ENCODE assay signal across 14 mouse cellular contexts in the genomic region with DNA sequence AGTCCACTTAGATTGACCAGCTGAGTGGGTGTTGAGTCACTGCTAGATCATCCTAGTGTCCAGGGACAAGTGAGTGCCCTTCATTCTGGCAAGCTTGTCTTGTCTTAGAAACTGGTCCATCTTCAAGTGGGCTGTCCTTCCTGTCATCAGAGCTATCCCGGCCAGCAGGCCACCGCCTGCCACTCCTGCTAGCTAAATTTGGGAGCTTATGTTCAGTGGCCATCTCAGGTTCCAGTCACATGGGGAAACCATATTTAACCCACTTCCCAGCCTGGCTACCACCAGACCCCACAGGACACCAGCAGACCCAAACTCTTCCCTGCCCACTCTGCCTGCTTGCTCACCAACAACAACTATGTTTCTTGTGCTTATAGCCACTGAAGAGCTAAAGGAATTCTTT. TPM values are rescaled to one million over a fixed set of nuclear protein-coding genes. Genes with fewer than 3 reads are reported as not detected.
DNase-seq lines count a peak whose midpoint lies in the region; ATAC-seq and TF ChIP-seq lines count a peak whose summit lies in the region.
"Had no signal": no experiment of that assay in that cellular context is flagged by ENCODE, and none has a peak within 500 bp of the region (broad histone marks: within the 10 kb centered on the region; RNA-seq: fewer than 3 reads in every experiment).

No protein-coding gene starts in this region.

- no peak overlapping the region for H3K27ac ChIP-seq in midbrain, embryonic 13.5 days
- H3K27ac ChIP-seq in midbrain, embryonic 15.5 days = no peak overlapping the region
- 0 out of 2 replicates have a peak overlapping the region, but pooled peaks have one; percentile 15 for H3K27ac ChIP-seq in heart, embryonic 11.5 days (ENCODE audit: low read depth, low read length)

- ATAC-seq in midbrain, embryonic 13.5 days = no peak
- no peak for ATAC-seq in midbrain, embryonic 15.5 days (replicated peaks)
- no peak for ATAC-seq in heart, embryonic 11.5 days (replicated peaks; ENCODE audit: insufficient number of reproducible peaks, low FRiP score, low TSS enrichment)
- no peak for ATAC-seq in monocyte, adult 5-6 weeks (replicated peaks; ENCODE audit: insufficient number of reproducible peaks, low FRiP score, low TSS enrichment, poor library complexity, severe bottlenecking)

- H3ac ChIP-seq in myocyte (ENCODE audit: control insufficient read depth, insufficient read length) = peak overlapping the region; percentile 16

- TF ChIP-seq POLR2A in myocyte (IDR thresholded peaks at IDR 0.05; ENCODE audit: insufficient read length, low read depth) = peak; percentile 68

- DNase-seq in adrenal gland, postnatal 14 days = peak; percentile 49
- no peak for DNase-seq in adrenal gland, adult 8-10 months
- no peak for DNase-seq in kidney, adult 18-20 months
- DNase-seq: kidney, postnatal 10 days; lung, postnatal 4 days; thymus, adult 2 months had no signal

- H3K9ac ChIP-seq in midbrain, embryonic 13.5 days (replicated peaks) = 0 out of 2 replicates have a peak overlapping the region, but pooled peaks have one; percentile 23
- H3K9ac ChIP-seq in midbrain, embryonic 15.5 days = no peak overlapping the region
- 0 out of 2 replicates have a peak overlapping the region, but pooled peaks have one; percentile 17 for H3K9ac ChIP-seq in heart, embryonic 11.5 days (ENCODE audit: low read depth, low read length)

- no peak overlapping the region for H3K4me2 ChIP-seq in midbrain, embryonic 13.5 days (replicated peaks)
- H3K4me2 ChIP-seq in midbrain, embryonic 15.5 days = no peak overlapping the region
- peak overlapping the region; percentile 31 for H3K4me2 ChIP-seq in heart, embryonic 11.5 days
- H3K4me2 ChIP-seq in myocyte (ENCODE audit: low read depth) = peak overlapping the region; percentile 66

- WGBS in midbrain, embryonic 13.5 days = 85% methylated on average over 2 of the region's 2 CpGs
- WGBS in midbrain, embryonic 15.5 days = 91% methylated on average over 2 of the region's 2 CpGs
- WGBS in heart, embryonic 11.5 days (ENCODE audit: insufficient replicate concordance) = 58% methylated on average over 2 of the region's 2 CpGs

- H3K36me3 ChIP-seq in midbrain, embryonic 13.5 days = peaks cover 8% of the 10 kb centered on the region
- no peaks in the 10 kb centered on the region for H3K36me3 ChIP-seq in midbrain, embryonic 15.5 days (replicated peaks)
- 0 out of 2 replicates have a peak, but pooled peaks cover 3% of the 10 kb centered on the region for H3K36me3 ChIP-seq in heart, embryonic 11.5 days (ENCODE audit: control insufficient read depth, insufficient read depth, low read length)
- no peaks in the 10 kb centered on the region for H3K36me3 ChIP-seq in myocyte (ENCODE audit: control insufficient read depth, insufficient read depth)

- no peak overlapping the region for H3K4me3 ChIP-seq in midbrain, embryonic 13.5 days (replicated peaks)
- H3K4me3 ChIP-seq in midbrain, embryonic 15.5 days = no peak overlapping the region
- H3K4me3 ChIP-seq in heart, embryonic 11.5 days (ENCODE audit: low read depth, low read length) = no peak overlapping the region
- peak overlapping the region; percentile 25 for H3K4me3 ChIP-seq in myocyte
- H3K4me3 ChIP-seq: erythroblast, embryonic 14.5 days had no signal

- peaks cover 46% of the 10 kb centered on the region for H3K4me1 ChIP-seq in midbrain, embryonic 13.5 days (replicated peaks)
- peaks cover 39% of the 10 kb centered on the region for H3K4me1 ChIP-seq in midbrain, embryonic 15.5 days
- peaks cover 31% of the 10 kb centered on the region for H3K4me1 ChIP-seq in heart, embryonic 11.5 days (ENCODE audit: control insufficient read depth, insufficient read depth, low read length)

- peaks cover 12% of the 10 kb centered on the region for H3K79me2 ChIP-seq in myocyte (ENCODE audit: control insufficient read depth, insufficient read depth)

- H3K27me3 ChIP-seq in midbrain, embryonic 13.5 days = no peaks in the 10 kb centered on the region
- no peaks in the 10 kb centered on the region for H3K27me3 ChIP-seq in midbrain, embryonic 15.5 days (replicated peaks)
- no peaks in the 10 kb centered on the region for H3K27me3 ChIP-seq in heart, embryonic 11.5 days (ENCODE audit: control insufficient read depth, insufficient read depth, low read length)
- H3K27me3 ChIP-seq in myocyte (ENCODE audit: control insufficient read depth, insufficient read depth, insufficient read length) = no peaks in the 10 kb centered on the region

- no peaks in the 10 kb centered on the region for H3K9me3 ChIP-seq in midbrain, embryonic 13.5 days
- no peaks in the 10 kb centered on the region for H3K9me3 ChIP-seq in midbrain, embryonic 15.5 days
- no peaks in the 10 kb centered on the region for H3K9me3 ChIP-seq in heart, embryonic 11.5 days (replicated peaks; ENCODE audit: control insufficient read depth, low read length)
- H3K9me3 ChIP-seq: G1E had no signal

TF ChIP-seq in myocyte, 11 proteins besides CTCF, POLR2A, EP300 and RAD21:
- TF ChIP-seq SRF (IDR thresholded peaks at IDR 0.05; ENCODE audit: control insufficient read depth, insufficient read length, low read depth) (peak; percentile 63), TCF3 (IDR thresholded peaks at IDR 0.05; ENCODE audit: insufficient read length, low read depth) (no peak), USF1 (IDR thresholded peaks at IDR 0.05; ENCODE audit: low read depth) (peak; percentile 78), POLR2AphosphoS2 (IDR thresholded peaks at IDR 0.05; ENCODE audit: insufficient read length, low read depth) (peak; percentile 72), MYOD1 (IDR thresholded peaks at IDR 0.05; ENCODE audit: control insufficient read depth in 1 of 3, insufficient read length in 2 of 3, low read depth in 2 of 3) (no peak)

RNA-seq across cellular contexts. Expression of a gene that starts 3.6 kb away (rescaled TPM):
- total RNA-seq in adrenal gland, postnatal 14 days (2021) = 43.6 and 54.3 TPM in 2 replicates
- total RNA-seq in adrenal gland, adult 8-10 months (2022) = 100 to 1,000 TPM in 3 of 4 experiments, 10 to 100 TPM in 1; 92.9 to 136 (median 118) TPM
- polyA plus RNA-seq in midbrain, embryonic 13.5 days (2015; fragmentation: Nextera tagmentation; extraction: Ambion mirVana) = 52.2 and 53.3 TPM in 2 replicates
- 51.8 and 55.8 TPM in 2 replicates for polyA plus RNA-seq in midbrain, embryonic 15.5 days (2015; fragmentation: Nextera tagmentation; extraction: Ambion mirVana)
- 55.6 and 62.2 TPM in 2 replicates for polyA plus RNA-seq in heart, embryonic 11.5 days (2014; fragmentation: Nextera tagmentation; extraction: Ambion mirVana)
- polyA plus RNA-seq in myocyte (2012; fragmentation: generic; extraction: Trizol) = 103 TPM
- 50.2 to 87.3 TPM (median 73.1 TPM) in 3 replicates for total RNA-seq in monocyte, adult 5-6 weeks (2017)

RNA-seq across cellular contexts. Expression of a gene that starts 7.0 kb away (rescaled TPM):
- 133 and 136 TPM in 2 replicates for total RNA-seq in adrenal gland, postnatal 14 days (2021)
- total RNA-seq in adrenal gland, adult 8-10 months (2022) = 100 to 1,000 TPM in 3 of 4 experiments, 10 to 100 TPM in 1; 95.9 to 143 (median 121) TPM
- 16.7 and 16.9 TPM in 2 replicates for polyA plus RNA-seq in midbrain, embryonic 13.5 days (2015; fragmentation: Nextera tagmentation; extraction: Ambion mirVana)
- 17.2 and 20.5 TPM in 2 replicates for polyA plus RNA-seq in midbrain, embryonic 15.5 days (2015; fragmentation: Nextera tagmentation; extraction: Ambion mirVana)
- 20.6 and 23.5 TPM in 2 replicates for polyA plus RNA-seq in heart, embryonic 11.5 days (2014; fragmentation: Nextera tagmentation; extraction: Ambion mirVana)
- polyA plus RNA-seq in myocyte (2012; fragmentation: generic; extraction: Trizol) = 20.2 TPM
- total RNA-seq in monocyte, adult 5-6 weeks (2017) = 30.2 to 33.6 TPM (median 31.1 TPM) in 3 replicates

RNA-seq across cellular contexts. Expression of a gene that starts 15.9 kb away (rescaled TPM):
- 1.3 and 3.8 TPM in 2 replicates for total RNA-seq in adrenal gland, postnatal 14 days (2021)
- total RNA-seq in adrenal gland, adult 8-10 months (2022) = 1 to 10 TPM in 3 of 4 experiments, under 1 TPM in 1; 0.98 to 2.7 (median 1.5) TPM
- not detected in 2 replicates for polyA plus RNA-seq in midbrain, embryonic 13.5 days (2015; fragmentation: Nextera tagmentation; extraction: Ambion mirVana)
- 0.05 TPM in 1 of 2 replicates, not detected in the other for polyA plus RNA-seq in midbrain, embryonic 15.5 days (2015; fragmentation: Nextera tagmentation; extraction: Ambion mirVana)
- polyA plus RNA-seq in heart, embryonic 11.5 days (2014; fragmentation: Nextera tagmentation; extraction: Ambion mirVana) = not detected in 2 replicates
- not detected for polyA plus RNA-seq in myocyte (2012; fragmentation: generic; extraction: Trizol)
- total RNA-seq in monocyte, adult 5-6 weeks (2017) = 4.2 to 6.6 TPM (median 6.1 TPM) in 3 replicates
- polyA plus RNA-seq: G1E; limb, embryonic 11.5 days had no signal

RNA-seq across cellular contexts. Expression of a gene that starts 35.8 kb away (rescaled TPM):
- 83.9 and 84.7 TPM in 2 replicates for total RNA-seq in adrenal gland, postnatal 14 days (2021)
- 100 to 1,000 TPM in 2 of 4 experiments, 10 to 100 TPM in 2; 64.6 to 102 (median 99.7) TPM for total RNA-seq in adrenal gland, adult 8-10 months (2022)
- 36.0 and 42.5 TPM in 2 replicates for polyA plus RNA-seq in midbrain, embryonic 13.5 days (2015; fragmentation: Nextera tagmentation; extraction: Ambion mirVana)
- 40.5 and 41.1 TPM in 2 replicates for polyA plus RNA-seq in midbrain, embryonic 15.5 days (2015; fragmentation: Nextera tagmentation; extraction: Ambion mirVana)
- polyA plus RNA-seq in heart, embryonic 11.5 days (2014; fragmentation: Nextera tagmentation; extraction: Ambion mirVana) = 22.7 and 24.4 TPM in 2 replicates
- polyA plus RNA-seq in myocyte (2012; fragmentation: generic; extraction: Trizol) = 29.5 TPM
- total RNA-seq in monocyte, adult 5-6 weeks (2017) = 75.8 to 89.5 TPM (median 88.3 TPM) in 3 replicates

RNA-seq across cellular contexts. Expression of a gene that starts 41.9 kb away (rescaled TPM):
- total RNA-seq in adrenal gland, postnatal 14 days (2021) = 1,325 and 1,932 TPM in 2 replicates
- 1,000 to 10,000 TPM in 3 of 4 experiments, 100 to 1,000 TPM in 1; 739 to 2,154 (median 1,752) TPM for total RNA-seq in adrenal gland, adult 8-10 months (2022)
- polyA plus RNA-seq in midbrain, embryonic 13.5 days (2015; fragmentation: Nextera tagmentation; extraction: Ambion mirVana) = 91.5 and 93.6 TPM in 2 replicates
- 91.1 and 99.0 TPM in 2 replicates for polyA plus RNA-seq in midbrain, embryonic 15.5 days (2015; fragmentation: Nextera tagmentation; extraction: Ambion mirVana)
- 121 and 128 TPM in 2 replicates for polyA plus RNA-seq in heart, embryonic 11.5 days (2014; fragmentation: Nextera tagmentation; extraction: Ambion mirVana)
- polyA plus RNA-seq in myocyte (2012; fragmentation: generic; extraction: Trizol) = 98.1 TPM
- 26.0 to 28.0 TPM (median 27.3 TPM) in 3 replicates for total RNA-seq in monocyte, adult 5-6 weeks (2017)

Comparison
In these comparisons a context has a peak if more than half of its experiments do, and no peak if none do; other contexts are left out.
1. H3K4me2 ChIP-seq: peak in heart, embryonic 11.5 days (single experiment) and myocyte (single experiment); none in midbrain, embryonic 13.5 days (single experiment) and midbrain, embryonic 15.5 days (single experiment).